ENCODE assay signal across 12 mouse cellular contexts in the genomic region with DNA sequence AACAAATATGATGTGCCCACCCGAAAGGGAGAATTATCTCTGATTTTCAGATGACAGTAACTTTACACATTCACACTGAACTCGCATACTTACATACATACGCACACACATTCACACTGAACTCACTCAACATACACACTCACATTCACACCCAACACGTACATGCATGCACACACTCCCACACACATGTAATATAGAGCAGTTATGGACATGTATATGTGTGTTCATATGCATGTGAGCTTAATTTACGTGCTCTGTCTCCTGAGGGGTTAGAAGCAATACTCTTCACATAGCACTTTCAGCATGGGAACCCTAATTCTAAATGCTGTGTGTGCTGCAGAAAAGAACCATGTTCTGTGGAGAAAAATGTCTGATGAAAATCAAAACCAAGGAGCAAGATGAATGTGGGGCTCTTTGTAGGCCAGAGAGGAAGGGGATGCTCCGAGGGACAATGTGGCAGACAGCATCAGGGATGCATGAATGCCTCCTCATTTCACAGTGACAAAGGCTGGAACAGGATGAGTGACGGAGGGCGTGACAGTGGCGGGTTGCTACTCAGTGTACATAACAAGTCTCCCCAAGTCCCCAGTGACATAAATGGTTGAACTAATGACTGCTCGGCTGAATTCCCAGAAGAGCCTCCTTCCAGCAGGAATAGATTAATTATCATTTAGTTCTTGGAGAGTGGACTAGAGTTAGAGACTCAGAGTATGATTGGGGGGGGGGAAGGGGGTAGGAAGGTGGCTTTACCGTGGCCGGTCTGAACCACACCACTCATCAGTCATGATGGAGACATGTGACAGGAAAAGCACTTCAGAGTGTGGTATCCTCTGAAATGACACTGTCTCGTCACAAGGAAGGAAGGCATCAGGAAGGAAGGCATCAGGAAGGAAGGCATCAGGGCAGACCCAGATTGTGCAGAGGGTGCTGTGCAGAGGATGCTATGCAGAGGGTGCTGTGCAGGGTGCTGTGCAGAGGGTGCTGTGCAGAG. TPM values are rescaled to one million over a fixed set of nuclear protein-coding genes. Genes with fewer than 3 reads are reported as not detected.
DNase-seq lines count a peak whose midpoint lies in the region; ATAC-seq lines count a peak whose summit lies in the region.
"Had no signal": no experiment of that assay in that cellular context is flagged by ENCODE, and none has a peak within 500 bp of the region (broad histone marks: within the 10 kb centered on the region; RNA-seq: fewer than 3 reads in every experiment).

No protein-coding gene starts in this region.

- H3K9me3 ChIP-seq in liver, embryonic 15.5 days (replicated peaks) = no peaks in the 10 kb centered on the region
- no peaks in the 10 kb centered on the region for H3K9me3 ChIP-seq in liver, embryonic 11.5 days (ENCODE audit: control insufficient read depth, low read length)
- no peaks in the 10 kb centered on the region for H3K9me3 ChIP-seq in forebrain, embryonic 11.5 days (ENCODE audit: control insufficient read depth, low read length)
- H3K9me3 ChIP-seq in neural tube, embryonic 14.5 days (ENCODE audit: control insufficient read depth, low read length) = no peaks in the 10 kb centered on the region
- H3K9me3 ChIP-seq: heart, embryonic 10.5 days; limb, embryonic 13.5 days had no signal

- no peak overlapping the region for H3K4me3 ChIP-seq in liver, embryonic 15.5 days (replicated peaks)
- H3K4me3 ChIP-seq in liver, embryonic 11.5 days (ENCODE audit: low read depth, low read length) = no peak overlapping the region
- no peak overlapping the region for H3K4me3 ChIP-seq in forebrain, embryonic 11.5 days (ENCODE audit: low read depth, low read length)
- H3K4me3 ChIP-seq in neural tube, embryonic 14.5 days (ENCODE audit: low read depth, low read length) = no peak overlapping the region
- H3K4me3 ChIP-seq: heart, embryonic 10.5 days; limb, embryonic 13.5 days had no signal

- H3K27me3 ChIP-seq in liver, embryonic 15.5 days = no peaks in the 10 kb centered on the region
- H3K27me3 ChIP-seq in liver, embryonic 11.5 days (replicated peaks; ENCODE audit: control insufficient read depth, insufficient read depth, low read length) = no peaks in the 10 kb centered on the region
- H3K27me3 ChIP-seq in forebrain, embryonic 11.5 days (ENCODE audit: control insufficient read depth, insufficient read depth, low read length) = no peaks in the 10 kb centered on the region
- H3K27me3 ChIP-seq in neural tube, embryonic 14.5 days (ENCODE audit: control insufficient read depth, insufficient read depth, low read length) = no peaks in the 10 kb centered on the region
- H3K27me3 ChIP-seq: limb, embryonic 13.5 days had no signal

- no peak overlapping the region for H3K27ac ChIP-seq in liver, embryonic 15.5 days (replicated peaks)
- H3K27ac ChIP-seq in liver, embryonic 11.5 days (ENCODE audit: low read depth, low read length) = no peak overlapping the region
- H3K27ac ChIP-seq in forebrain, embryonic 11.5 days (ENCODE audit: low read depth, low read length) = peak overlapping the region; percentile 31; the same call in 1 of the 2 replicates
- H3K27ac ChIP-seq in neural tube, embryonic 14.5 days (ENCODE audit: low read depth, low read length) = no peak overlapping the region; the same call in 1 of the 2 replicates
- H3K27ac ChIP-seq: heart, embryonic 10.5 days; limb, embryonic 13.5 days had no signal

- ATAC-seq in liver, embryonic 15.5 days (ENCODE audit: insufficient read depth) = peak; percentile 22; the same call in 1 of the 2 replicates
- ATAC-seq in liver, embryonic 11.5 days (replicated peaks; ENCODE audit: low FRiP score) = no peak
- peak; percentile 88 for ATAC-seq in forebrain, embryonic 11.5 days (replicated peaks; ENCODE audit: low FRiP score)
- ATAC-seq in neural tube, embryonic 14.5 days (ENCODE audit: low read depth) = peak; percentile 89; the same call in 1 of the 2 replicates
- ATAC-seq in activated CD4-positive, CD25-positive, alpha-beta regulatory T cell, adult 4 months = no peak

- no peak for DNase-seq in liver, embryonic 11.5 days (ENCODE audit: low spot score)
- DNase-seq in forebrain, embryonic 11.5 days (ENCODE audit: low spot score) = no peak
- DNase-seq in kidney, postnatal 36 days = peak; percentile 15 to 30
- DNase-seq in heart, postnatal 14 days = no peak
- DNase-seq in adrenal gland, adult 2 months = no peak
- DNase-seq: cerebellum, adult 18-20 months; thymus, postnatal 14 days had no signal

- 52% methylated on average over 13 of the region's 13 CpGs for WGBS in liver, embryonic 15.5 days (ENCODE audit: insufficient replicate concordance)
- WGBS in liver, embryonic 11.5 days = 71% methylated on average over 13 of the region's 13 CpGs
- 50% methylated on average over 13 of the region's 13 CpGs for WGBS in forebrain, embryonic 11.5 days
- 39% methylated on average over 13 of the region's 13 CpGs for WGBS in neural tube, embryonic 14.5 days

- H3K36me3 ChIP-seq in liver, embryonic 15.5 days (replicated peaks) = 0 out of 2 replicates have a peak, but pooled peaks cover 3% of the 10 kb centered on the region
- no peaks in the 10 kb centered on the region for H3K36me3 ChIP-seq in liver, embryonic 11.5 days (ENCODE audit: control insufficient read depth, insufficient read depth, low read length)
- no peaks in the 10 kb centered on the region; the same call in 1 of the 2 replicates for H3K36me3 ChIP-seq in forebrain, embryonic 11.5 days (ENCODE audit: control insufficient read depth, insufficient read depth, low read length)
- peaks cover 23% of the 10 kb centered on the region for H3K36me3 ChIP-seq in neural tube, embryonic 14.5 days (ENCODE audit: control insufficient read depth, insufficient read depth, low read length)

- H3K4me1 ChIP-seq in liver, embryonic 15.5 days (replicated peaks) = no peaks in the 10 kb centered on the region
- H3K4me1 ChIP-seq in liver, embryonic 11.5 days (replicated peaks; ENCODE audit: control insufficient read depth, insufficient read depth, low read length) = no peaks in the 10 kb centered on the region
- H3K4me1 ChIP-seq in forebrain, embryonic 11.5 days (replicated peaks; ENCODE audit: control insufficient read depth, insufficient read depth, low read length) = no peaks in the 10 kb centered on the region
- H3K4me1 ChIP-seq in neural tube, embryonic 14.5 days (ENCODE audit: control insufficient read depth, insufficient read depth, low read length) = 0 out of 2 replicates have a peak, but pooled peaks cover 6% of the 10 kb centered on the region
- H3K4me1 ChIP-seq: heart, embryonic 10.5 days; limb, embryonic 13.5 days had no signal

- no peak overlapping the region for H3K9ac ChIP-seq in liver, embryonic 15.5 days
- H3K9ac ChIP-seq in liver, embryonic 11.5 days (ENCODE audit: low read depth, low read length) = no peak overlapping the region
- H3K9ac ChIP-seq in forebrain, embryonic 11.5 days (ENCODE audit: low read length) = no peak overlapping the region
- H3K9ac ChIP-seq in neural tube, embryonic 14.5 days (replicated peaks; ENCODE audit: low read depth, low read length) = no peak overlapping the region
- H3K9ac ChIP-seq: limb, embryonic 13.5 days had no signal

- H3K4me2 ChIP-seq in liver, embryonic 15.5 days = no peak overlapping the region
- no peak overlapping the region for H3K4me2 ChIP-seq in liver, embryonic 11.5 days
- no peak overlapping the region for H3K4me2 ChIP-seq in forebrain, embryonic 11.5 days (ENCODE audit: low read depth, low read length, severe bottlenecking)
- H3K4me2 ChIP-seq in neural tube, embryonic 14.5 days (ENCODE audit: low read depth, low read length) = no peak overlapping the region
- H3K4me2 ChIP-seq: limb, embryonic 13.5 days had no signal

- intact Hi-C loops in heart, postnatal 14 days (cut with DNase I) = no loop called here

RNA-seq across cellular contexts. Expression of gene Slc36a4, which starts 22.5 kb away (rescaled TPM):
- 1.5 and 1.6 TPM in 2 replicates for polyA plus RNA-seq in liver, embryonic 15.5 days (2015; fragmentation: Nextera tagmentation; extraction: Ambion mirVana)
- polyA plus RNA-seq in liver, embryonic 11.5 days (2014; fragmentation: Nextera tagmentation; extraction: Ambion mirVana) = 4.9 and 7.7 TPM in 2 replicates
- polyA plus RNA-seq in forebrain, embryonic 11.5 days (2014; fragmentation: Nextera tagmentation; extraction: Ambion mirVana) = 17.8 TPM in 2 replicates
- polyA plus RNA-seq in neural tube, embryonic 14.5 days (2014; fragmentation: Nextera tagmentation; extraction: Ambion mirVana) = 36.5 and 57.4 TPM in 2 replicates
- polyA plus RNA-seq in activated CD4-positive, CD25-positive, alpha-beta regulatory T cell, adult 4 months (2017; shearing (Covaris generic)) = 1 to 10 TPM; 3.7 to 3.9 TPM
- 10 to 100 TPM; 11.9 to 12.3 TPM for total RNA-seq in heart, postnatal 14 days (2021)
- total RNA-seq in adrenal gland, adult 2 months (2021) = 10 to 100 TPM; 30.6 to 31.2 TPM
- polyA plus RNA-seq in adrenal gland, adult 2 months (2012; rRNA removed) = 3.0 and 5.0 TPM in 2 replicates

Comparison
In these comparisons a context has a peak if more than half of its experiments do, and no peak if none do; other contexts are left out.
1. ATAC-seq: peak in liver, embryonic 15.5 days (single experiment), forebrain, embryonic 11.5 days (single experiment) and neural tube, embryonic 14.5 days (single experiment); none in liver, embryonic 11.5 days (single experiment) and activated CD4-positive, CD25-positive, alpha-beta regulatory T cell, adult 4 months (single experiment).
2. DNase-seq: peak in kidney, postnatal 36 days (2 of 2); none in liver, embryonic 11.5 days (single experiment), forebrain, embryonic 11.5 days (single experiment), heart, postnatal 14 days (0 of 2) and adrenal gland, adult 2 months (single experiment).